Mouse (Mus musculus): ENCODE results near the gene Parvg. TPM values are rescaled to one million over a fixed set of nuclear protein-coding genes. Genes with fewer than 3 reads are reported as not detected.
A peak's percentile ranks its signal among the peaks of the same experiment; 100 is the strongest.
"Not testable (repeated sequence)": the region's sequence is repeated elsewhere in the genome, so short reads cannot be mapped to it uniquely, and the experiment has no call there.

Parvg gene
- total RNA-seq (2022): 10 to 100 TPM; 23.8 to 34.0 (median 31.7) TPM

DNA sequence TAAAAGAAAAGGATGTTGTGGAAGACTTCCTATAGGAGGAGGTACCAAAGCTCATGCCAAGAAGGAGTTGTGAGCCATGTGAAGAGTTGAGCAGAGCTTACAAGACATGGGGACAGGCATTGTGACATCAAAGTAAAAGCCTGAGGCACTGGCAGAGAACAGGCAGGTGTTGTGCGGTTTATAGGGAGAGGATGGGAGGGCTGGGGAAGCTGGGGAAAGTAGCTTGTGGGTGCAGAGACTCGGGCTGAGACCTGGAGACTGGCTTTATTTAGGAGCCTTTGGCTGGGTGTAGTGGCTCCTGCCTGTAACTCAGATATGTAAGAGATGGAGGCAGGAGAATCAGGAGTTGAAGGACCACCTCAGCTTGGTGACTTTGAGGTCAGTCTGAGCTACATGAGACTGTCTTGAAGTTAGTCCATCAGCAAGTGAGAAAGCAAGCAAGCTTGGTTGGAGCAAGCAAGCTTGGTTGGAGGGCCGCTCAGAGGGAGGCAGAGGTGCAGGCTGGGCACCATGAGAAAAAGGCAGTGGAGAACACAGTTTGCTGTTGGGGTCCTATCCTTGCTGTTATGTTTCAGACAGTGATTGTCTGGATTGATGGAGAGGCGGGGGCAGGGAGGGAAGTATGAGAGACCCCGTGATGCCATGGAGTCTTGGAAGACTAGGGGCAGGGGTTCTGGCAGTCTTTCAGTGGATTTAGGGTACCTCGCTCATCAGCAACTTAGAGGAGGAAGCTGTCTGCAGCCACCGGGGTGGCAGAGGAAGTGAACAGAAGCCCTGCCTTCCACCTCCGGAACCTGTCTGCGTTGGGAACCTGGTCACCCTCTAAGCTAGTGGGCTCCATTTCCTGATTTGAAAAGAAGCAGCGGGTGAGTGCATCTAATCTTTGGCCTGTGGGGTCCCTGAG is at the start of gene Parvg:
Parvg (plus strand) TSS at position 61 of the 904 bp plus-strand sequence.
- DNase-seq (ENCODE audit: low spot score in 2 of 2): no peak

DNA sequence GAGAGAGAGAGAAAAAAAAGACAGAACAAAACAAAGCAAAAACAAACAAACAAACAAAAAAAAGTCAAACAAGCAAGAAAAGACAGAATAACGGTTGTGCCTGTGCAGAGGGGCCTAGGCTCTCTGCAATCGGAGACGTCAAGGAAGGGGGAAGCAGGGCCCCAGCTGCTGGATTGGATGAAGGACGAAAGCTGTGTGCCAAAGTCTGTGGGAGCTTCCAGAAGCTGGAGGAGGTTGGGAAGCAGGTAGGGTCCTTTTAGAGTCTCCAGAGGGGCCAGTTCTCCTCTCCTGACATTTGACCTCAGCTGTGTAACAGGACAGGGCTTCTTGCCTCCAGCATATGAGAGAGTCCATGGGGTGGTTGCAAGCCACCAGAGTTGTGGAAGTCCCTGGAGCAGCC is 47.8 kb upstream of the Parvg start:
- DNase-seq (ENCODE audit: low spot score in 2 of 2): no peak

DNA sequence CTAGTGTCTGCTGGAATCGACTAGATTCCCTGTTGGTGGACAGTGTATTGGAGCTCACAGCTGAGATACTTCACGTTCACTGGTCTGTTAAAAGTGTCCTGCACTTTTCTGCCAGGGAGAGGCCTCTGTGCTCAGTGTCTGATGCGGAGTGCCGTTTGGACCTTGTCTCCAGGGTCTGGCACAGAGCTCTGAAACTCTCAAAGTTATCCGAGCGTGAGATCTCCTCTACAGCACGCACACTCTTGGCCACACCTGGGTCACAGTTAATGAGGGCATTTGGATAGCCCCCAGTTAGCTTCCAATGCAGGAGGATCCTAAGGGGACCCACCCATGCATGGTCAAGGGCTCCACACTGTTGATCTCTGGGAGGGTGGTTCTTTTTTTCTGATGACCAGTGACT is 45.7 kb upstream of the Parvg start:
- DNase-seq (ENCODE audit: low spot score in 2 of 2): no peak

DNA sequence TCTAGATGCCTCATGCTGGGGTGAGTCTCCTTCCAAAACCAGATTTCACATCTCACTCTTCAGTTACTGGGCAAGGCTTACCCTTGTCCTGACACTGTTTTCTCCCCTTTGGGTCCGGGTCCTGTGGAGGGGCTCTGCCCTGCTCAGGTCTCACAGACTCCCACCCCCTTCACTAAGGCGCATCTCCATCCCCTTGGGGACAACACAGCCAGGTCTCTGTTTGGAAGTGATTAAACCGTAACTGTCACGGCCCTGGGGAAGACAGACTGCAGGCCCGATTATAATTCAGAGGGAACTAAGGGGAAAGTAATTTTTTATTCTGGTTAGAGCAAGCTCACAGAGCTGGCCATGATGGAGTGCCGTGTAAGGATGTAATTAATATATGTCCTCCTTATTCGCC is 45.2 kb upstream of the Parvg start:
- no peak for DNase-seq (ENCODE audit: low spot score in 2 of 2)

DNA sequence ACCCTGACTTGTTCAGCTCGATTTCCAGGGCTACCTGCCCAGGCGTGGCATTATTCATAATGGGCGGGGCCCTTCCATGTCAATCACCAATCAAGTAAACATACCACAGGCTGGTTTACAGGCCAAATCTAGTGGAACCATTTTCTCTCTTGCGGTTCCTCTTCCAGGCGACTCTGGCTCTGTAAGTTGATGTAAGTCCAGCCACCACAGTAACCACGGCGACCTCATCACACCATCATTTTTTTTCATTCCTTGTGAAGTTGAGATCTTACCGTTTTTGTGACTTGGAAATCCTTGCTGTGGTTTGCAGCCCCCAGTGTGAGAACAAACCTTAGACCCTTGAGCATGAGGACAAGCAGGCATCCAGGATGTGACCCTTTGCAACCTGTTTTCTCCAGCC is 43.5 kb upstream of the Parvg start:
- no peak for DNase-seq (ENCODE audit: low spot score in 2 of 2)

DNA sequence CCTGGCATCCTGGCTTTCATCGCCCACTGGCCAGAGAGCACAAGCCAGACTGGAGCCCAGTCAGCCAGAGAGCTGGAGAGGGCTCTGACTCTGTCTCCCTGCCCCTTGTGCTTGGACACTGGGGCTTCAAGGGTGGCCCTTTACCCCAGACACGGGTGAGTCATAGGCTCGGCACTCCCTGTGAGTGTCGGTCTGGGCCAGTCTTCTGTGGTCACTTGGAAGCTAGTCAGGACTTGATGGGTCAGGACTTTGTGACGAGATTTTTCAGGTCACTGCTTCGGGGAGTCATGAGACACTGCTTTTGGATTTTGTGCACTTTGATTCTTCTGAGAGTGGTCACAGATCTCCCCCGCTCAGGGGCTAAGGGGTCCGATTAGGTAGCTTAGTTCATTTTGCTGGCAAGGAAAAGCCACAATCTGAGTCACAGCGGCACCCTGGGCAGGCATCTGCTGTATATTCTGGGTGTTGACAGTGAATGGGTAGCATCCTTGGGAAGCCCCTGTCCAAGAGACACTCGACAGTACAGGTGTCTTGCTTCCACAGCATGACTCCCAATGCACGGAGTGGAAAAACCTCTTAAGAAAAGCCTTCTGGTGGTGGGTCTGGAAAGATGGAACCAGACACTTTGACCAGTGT is 43.0 kb upstream of the Parvg start:
- no peak for DNase-seq (ENCODE audit: low spot score in 2 of 2)

DNA sequence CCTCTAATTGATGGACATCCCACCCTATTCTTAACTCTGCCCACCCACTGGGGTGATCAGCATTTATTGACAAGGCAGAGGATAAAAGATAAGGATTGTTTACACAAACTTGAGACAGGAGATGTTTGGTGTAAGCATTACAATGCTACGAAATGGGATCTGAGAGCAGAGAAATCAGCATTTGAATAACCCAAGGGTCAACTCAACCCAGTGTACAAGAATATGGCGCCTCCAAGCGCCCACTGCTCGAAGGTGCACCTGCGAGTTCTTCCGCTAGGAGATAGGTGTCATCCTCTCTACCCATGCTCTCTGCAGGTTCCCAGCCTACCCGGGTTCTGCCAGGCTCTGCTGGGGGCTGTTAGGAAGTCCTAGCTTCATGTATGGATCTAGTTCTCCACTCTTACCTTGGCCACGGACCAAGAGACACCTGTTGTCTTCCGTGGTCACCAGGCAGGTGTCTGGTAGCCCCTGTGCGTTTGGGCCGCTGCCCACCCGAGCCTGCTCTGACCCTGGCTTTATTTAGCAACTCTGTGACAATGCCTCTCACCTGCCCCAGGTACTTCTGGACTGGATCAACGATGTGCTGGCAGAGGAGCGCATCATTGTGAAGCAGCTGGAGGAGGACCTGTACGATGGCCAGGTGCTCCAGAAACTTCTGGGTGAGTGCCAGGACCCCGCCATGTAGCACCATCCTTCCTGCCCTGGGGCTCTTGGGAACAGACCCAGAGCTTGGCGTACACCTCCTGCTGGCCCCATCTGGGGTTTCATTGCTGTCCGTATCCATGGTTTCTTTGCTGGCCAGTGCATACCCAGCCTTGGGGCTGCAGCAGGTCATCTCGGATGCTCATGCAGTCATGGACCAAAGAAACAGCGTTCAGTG is 41.4 kb upstream of the Parvg start:
- DNase-seq (ENCODE audit: low spot score in 2 of 2): no peak

DNA sequence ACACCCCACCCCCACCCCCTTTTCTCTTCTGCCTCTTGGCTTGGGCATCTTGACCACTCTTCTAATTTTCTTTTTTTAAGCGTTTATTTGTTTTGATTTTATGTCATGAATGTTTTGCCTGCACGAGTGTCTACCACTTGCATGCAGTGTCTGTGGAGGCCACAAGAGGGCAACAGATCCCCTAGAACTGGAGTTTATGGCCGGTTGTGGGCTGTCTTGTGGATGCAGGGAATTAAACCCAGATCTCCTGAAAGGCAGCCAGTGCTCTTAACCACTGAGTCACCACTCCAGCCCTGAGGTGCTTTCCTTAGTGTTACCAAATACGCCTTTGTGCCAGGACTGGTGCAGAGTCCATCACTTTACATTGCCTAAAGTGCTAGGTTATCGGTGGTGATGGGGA is 39.8 kb upstream of the Parvg start:
- no peak for DNase-seq (ENCODE audit: low spot score in 2 of 2)

DNA sequence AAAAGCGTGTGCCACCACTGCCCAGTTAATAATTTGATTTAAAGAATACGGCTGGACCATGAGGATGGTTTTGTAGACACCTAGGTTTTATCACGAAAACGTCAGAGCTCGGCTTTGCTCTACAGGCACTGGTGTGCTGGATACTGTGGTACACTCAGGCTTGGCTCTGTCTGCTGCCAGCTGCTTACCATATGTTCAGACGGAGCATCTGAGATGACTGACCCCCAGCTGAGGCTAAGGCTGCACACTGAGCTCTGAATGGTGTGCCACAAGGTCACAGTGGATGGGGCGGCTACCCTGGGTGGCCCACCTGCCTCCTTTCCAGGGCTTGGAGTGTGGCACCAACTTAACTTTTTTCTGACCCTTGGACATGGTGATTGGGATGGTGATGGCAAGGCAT is 38.4 kb upstream of the Parvg start:
- DNase-seq (ENCODE audit: low spot score in 2 of 2): no peak

DNA sequence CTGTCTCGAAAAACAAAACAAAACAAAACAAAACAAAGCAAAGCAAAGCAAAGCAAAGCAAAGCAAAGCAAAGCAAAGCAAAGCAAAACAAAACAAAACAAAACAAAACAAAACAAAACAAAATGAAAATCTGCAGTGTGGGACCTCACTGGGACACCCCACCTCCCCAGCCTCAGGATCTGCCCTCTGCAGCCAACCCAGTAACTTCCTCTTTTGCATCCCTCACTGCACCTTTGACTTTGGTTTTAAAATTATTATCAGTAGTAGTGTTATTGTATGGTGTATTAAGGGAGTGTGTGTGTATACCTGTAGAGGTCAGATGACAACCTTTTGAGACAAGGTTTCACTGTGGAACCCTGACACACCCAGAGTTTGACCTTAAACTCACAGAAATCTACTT is 34.9 kb upstream of the Parvg start:
- DNase-seq (ENCODE audit: low spot score in 2 of 2): not testable (repeated sequence)

DNA sequence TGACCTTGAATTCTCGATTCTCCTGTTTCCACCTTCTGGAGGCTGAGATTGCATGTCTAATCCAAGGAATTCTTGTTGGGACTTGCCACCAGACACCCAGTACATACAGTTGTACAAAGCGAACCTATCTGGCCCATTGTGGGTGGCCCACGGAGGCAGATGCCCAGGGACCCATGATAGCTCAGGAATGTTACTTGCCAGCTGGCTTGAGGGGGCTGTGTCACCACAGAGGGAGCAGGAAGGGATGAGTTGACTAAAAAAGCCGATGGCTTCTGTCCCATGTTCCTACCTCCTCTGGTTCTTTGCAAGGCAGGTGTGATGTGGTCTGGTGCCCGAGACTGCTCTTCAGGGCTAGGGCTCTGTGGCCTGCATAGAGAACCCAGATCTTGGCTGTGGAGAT is 32.7 kb upstream of the Parvg start:
- DNase-seq (ENCODE audit: low spot score in 2 of 2): no peak

DNA sequence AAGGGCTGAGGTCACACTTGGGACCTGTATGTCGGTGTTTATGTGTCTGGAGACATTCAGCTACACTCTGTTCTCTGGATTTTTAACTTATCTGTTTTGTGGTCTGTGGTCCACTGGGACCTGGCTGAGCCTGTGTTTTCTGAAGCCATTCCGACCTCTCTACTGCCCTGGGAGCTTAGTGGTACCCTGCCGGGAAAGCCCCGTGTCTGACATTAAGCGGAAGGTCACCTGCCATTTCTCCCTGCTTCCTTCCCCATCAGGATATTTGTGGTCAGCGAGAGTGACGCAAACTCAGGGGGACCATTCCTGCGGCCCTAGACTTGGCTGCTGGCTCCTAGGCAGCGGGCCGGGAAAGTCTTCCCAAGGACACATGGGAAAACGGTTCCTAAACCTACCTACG is 30.2 kb upstream of the Parvg start:
- DNase-seq (ENCODE audit: low spot score in 2 of 2): no peak

DNA sequence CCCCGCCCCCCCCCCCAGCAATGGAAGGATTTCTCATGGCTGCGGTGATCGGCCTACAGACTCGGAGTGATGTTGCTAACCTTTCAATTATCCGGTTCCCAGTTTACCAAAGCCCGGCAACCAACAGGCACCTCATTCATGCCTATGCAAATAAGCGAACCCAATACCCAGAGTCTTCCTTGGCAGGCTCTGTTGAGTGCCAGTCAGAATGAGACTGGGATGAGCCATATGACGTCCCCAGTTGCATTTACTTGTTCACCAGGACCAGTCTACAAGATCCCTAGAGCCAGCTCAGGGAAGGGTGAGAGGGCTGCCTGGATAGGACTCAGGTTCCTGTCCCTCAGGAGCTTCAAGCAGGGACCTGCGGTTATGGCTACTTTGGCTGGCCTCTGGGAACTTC is 29.4 kb upstream of the Parvg start:
- DNase-seq (ENCODE audit: low spot score in 2 of 2): no peak

DNA sequence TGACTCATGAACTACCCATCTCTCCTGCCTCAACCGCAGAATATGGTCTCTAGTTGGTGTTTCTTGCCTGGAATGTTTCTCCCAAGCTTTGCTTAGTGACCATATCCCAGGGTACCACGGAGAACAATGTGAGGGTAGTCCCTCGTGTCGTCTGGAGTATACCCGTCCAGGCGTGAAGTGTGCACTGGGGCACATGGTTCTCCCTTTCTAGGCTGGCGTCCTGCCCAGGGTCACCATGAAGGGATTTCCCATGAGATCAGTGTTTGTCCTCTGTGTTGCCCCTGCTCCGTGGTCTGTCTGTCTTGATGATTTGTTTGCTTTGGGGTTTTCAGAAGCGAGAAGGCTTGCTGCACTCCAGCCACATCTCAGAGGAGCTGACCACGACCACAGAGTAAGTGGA is 28.6 kb upstream of the Parvg start:
- DNase-seq (ENCODE audit: low spot score in 2 of 2): no peak

DNA sequence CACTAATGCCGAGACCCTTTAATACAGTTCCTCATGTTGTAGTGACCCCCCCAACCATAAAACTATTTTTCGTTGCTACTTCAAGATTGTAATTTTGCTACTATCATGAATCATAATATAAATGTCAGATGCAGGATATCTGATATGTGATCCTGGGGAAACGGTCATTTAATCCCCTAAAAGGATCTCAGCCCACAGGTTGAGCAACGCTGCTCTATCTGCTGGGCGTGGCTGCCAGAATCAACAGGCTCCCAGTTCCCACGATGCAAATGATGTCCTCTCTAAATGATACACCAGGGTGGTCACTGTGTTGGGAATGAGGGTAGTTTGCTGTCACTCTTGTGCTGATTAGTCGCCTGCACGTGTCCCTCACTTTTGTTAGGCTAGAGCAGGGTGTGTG is 26.4 kb upstream of the Parvg start:
- DNase-seq (ENCODE audit: low spot score in 2 of 2): no peak

DNA sequence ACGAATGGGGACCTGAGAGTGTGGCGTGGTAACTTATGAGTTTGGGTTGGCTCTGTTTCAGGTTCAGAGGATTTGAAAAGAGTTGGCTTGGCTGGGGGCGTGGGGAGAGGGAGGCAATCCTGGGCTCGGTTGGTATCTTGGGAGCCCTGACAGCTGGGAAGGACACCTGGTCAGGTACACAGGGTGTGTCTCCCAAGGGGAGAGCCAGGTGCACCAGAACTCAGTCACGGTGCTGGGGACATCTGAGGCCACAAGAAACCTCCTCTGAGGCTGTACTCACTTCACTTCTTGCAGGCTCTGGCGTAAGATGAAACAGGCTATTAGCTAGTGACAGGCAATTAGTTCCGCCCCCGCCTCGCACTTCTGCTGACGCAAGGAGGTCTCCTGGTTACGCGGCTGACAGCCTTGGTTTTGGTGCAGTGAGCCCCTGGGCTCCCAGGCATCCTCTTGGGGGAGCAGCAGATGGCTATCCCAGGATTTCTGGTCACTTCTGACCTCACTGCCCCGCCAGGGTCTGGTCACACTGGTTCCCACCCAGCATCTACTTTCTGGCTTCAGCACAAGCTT is 24.9 kb upstream of the Parvg start:
- DNase-seq (ENCODE audit: low spot score in 2 of 2): peak; percentile 60 to 64

DNA sequence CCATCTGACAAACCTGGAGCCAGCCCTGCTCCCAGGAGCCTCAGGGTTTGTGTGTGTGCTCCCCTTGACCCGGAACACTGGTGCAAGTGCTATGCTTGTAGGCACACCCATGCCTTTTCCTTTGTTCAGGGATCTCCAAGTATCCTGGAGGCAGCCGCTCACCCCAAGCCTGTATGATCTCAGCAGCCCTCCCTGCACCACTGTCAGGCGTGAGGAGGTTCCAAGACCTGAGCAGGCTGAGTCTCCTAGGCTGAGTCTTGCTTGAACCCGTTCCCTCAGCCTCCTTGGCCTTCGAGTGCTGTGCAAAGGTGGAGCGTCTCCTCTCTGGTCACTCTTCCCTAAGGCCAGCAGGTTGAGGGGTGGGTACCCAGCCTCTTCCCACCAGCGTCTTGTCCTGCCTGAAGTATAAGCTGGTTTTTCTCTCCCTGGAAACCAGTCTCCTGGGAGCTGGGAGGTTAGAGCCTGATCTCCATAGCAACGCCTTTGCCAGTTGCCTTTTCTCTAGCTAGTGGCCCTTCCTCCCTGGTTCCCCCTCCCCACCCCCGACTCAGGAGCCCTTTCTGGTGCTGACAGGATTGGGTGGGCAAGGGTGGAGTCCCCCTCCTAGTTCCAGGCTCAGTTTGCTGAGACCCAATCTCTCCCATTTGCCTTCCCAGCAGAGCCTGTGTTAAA is 24.0 kb upstream of the Parvg start:
- DNase-seq (ENCODE audit: low spot score in 2 of 2): no peak

DNA sequence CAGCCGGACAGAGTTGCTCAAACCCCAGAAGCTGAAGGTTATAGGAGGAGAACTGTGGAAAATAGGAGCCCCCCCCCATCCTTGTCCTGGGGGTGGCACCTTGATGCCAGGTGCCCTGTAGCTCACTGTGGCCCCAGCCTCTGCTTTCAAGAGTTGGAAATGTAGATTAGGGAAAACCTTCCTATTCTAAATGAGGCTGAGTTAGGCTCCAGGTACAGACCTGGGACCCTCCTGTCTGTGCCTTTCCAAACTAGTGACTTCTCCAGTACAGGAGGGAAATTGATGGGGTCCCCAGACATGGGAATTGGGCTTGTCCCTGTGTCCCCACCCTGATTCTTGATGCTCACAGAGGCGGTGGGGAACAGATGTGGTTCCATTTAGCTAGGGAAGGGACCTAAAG is 23.2 kb upstream of the Parvg start:
- DNase-seq (ENCODE audit: low spot score in 2 of 2): no peak

DNA sequence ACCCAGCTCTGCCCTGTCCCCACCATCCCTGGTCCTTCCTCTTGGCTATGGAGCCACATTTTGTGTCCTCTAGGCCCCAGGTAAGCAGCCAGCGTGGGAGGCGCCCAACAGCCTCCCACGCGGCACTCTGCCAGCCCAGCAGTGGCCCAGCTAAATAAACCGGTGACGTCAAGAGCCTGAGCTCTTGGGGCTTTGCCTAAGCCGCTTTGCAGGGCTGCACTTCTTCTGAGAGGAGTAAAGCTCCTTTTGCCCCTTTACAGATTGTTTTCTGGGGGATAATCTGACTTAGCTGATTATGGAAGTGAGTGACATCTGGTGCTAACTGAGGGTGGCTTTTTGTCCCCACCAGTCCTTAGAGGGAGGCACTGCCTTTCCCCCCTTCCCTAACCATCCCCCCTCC is 22.8 kb upstream of the Parvg start:
- no peak for DNase-seq (ENCODE audit: low spot score in 2 of 2)

DNA sequence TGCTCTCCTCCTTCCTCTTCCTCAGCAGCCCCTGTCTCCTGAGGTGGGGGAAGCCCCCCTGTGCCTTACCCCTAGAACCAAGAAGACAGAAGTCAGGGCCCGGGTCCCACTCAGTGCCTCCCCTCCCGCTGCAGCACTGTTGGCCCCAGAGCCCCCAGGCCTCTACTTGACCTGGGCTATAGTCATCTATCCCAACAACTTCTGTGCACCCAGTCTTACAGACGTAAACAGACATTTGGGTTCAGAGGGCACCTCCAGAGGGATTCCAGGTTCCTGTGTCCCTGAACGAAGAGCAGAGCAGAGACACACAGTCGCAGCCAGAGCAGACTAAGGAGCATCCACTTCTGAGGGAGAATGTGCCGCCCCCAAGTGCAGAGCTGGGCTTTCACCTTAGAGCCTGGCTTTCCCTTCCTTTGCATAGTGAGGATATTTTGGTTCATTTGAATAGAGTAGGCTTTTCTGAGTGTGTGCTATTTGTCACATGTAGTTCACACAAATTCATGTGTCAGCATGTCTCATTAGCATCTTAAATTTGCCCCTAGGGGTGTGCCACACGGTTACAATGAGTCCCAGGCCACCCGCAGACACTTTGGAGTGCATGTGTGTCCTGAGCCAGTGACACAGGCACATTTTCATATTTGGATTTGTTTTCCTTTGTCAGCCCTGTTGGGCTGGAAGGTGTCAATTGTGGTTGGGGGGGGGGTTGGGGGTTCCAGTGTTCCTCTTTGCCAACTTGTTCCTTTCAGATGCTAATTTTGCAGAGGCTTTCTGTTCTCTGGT is 22.0 kb upstream of the Parvg start:
- no peak for DNase-seq (ENCODE audit: low spot score in 2 of 2)

Data from layer of hippocampus, adult 8-10 months (tissue).